Mouse (Mus musculus) MEL (cell line): ENCODE results near the gene S100a13.

Source experiments
- CTCF ChIP-seq, 3 experiments: IDR thresholded peaks in 2 of 3; conservative IDR thresholded peaks in 1 of 3; 2 replicates each; pipeline ENCODE4 v1.5.1; 2011 to 2012; ENCODE audit warnings: low read length in 3 of 3, low read depth in 2 of 3, mild to moderate bottlenecking in 2 of 3, improper control_type of control experiment in 1 of 3, inconsistent platforms in 1 of 3, mixed read lengths in 1 of 3, moderate library complexity in 1 of 3; ENCODE audit not compliant: control insufficient read depth in 1 of 3, insufficient read depth in 1 of 3, poor library complexity in 1 of 3, severe bottlenecking in 1 of 3
- USF1 ChIP-seq: IDR thresholded peaks from 2 replicates; pipeline ENCODE4 v1.6.1; 2014; ENCODE audit warnings: low read depth, mild to moderate bottlenecking, inconsistent platforms, low read length, improper control_type of control experiment, moderate library complexity
- ZC3H11A ChIP-seq: IDR thresholded peaks from 2 replicates; pipeline ENCODE4 v1.6.1; 2012; ENCODE audit warnings: low read depth, mild to moderate bottlenecking, inconsistent platforms, low read length, improper control_type of control experiment

DNA sequence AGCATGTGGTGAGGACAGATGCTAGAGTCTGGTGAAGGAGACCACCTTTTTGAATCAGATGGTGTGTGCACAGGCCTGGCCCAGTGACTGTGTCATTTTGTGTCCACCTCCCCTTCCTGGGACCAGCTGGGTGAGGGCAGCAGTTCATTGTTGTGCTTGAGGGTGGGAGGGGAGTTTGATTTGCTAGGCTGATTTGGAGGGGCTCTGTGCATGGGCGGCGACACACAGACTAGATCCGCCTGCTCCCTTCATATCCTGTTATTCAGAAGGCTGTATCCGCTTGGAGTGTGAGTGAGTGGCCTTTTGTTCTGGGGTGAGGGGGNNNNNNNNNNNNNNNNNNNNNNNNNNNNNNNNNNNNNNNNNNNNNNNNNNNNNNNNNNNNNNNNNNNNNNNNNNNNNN lies 26.7 kb downstream of the S100a13 start:
- TF ChIP-seq ZC3H11A = no peak
- TF ChIP-seq USF1 = no peak
- no peak for TF ChIP-seq CTCF (IDR thresholded peaks at IDR 0.05 in 2 of 3, conservative IDR thresholded peaks at IDR 0.05 in 1 of 3; ENCODE audit: control insufficient read depth in 1 of 3, insufficient read depth in 1 of 3, low read depth in 2 of 3, low read length in 3 of 3, poor library complexity in 1 of 3, severe bottlenecking in 1 of 3)
